Mouse (Mus musculus) E14TG2a.4 (cell line): Measurements from ENCODE around the gene Dpm1.

Source experiments
- CTCF ChIP-seq: conservative IDR thresholded peaks from 2 replicates; pipeline ENCODE4 v1.5.1; 2014; ENCODE audit warnings: low read length
- NANOG ChIP-seq: IDR thresholded peaks from 2 replicates; pipeline ENCODE4 v1.6.1; 2014; ENCODE audit warnings: borderline replicate concordance, low read length, mixed read lengths
- POU5F1 ChIP-seq: IDR thresholded peaks from 2 replicates; pipeline ENCODE4 v1.6.1; 2014; ENCODE audit warnings: low read length, borderline replicate concordance

- TF ChIP-seq CTCF = no peak
- no peak for TF ChIP-seq POU5F1
- TF ChIP-seq NANOG = no peak
Observed at GRCm38 (mm10) chr2:168248167-168248855, 17.9 kb upstream of the Dpm1 start.
